Mouse (Mus musculus): ENCODE results near the gene Gm19935.

Gene Gm19935

GRCm38 (mm10) chr8:90832576-90833289, 15.5 kb upstream of the Gm19935 start:
- in situ Hi-C loops (cut with MboI; ENCODE audit: low sequenced_read_pairs): loop anchor here (10.0 kb wide), 1 partner anchor 52 kb away; no protein-coding TSS in a partner anchor

GRCm38 (mm10) chr8:90830980-90831379, 13.8 kb upstream of the Gm19935 start:
- in situ Hi-C loops (cut with MboI; ENCODE audit: low sequenced_read_pairs): loop anchor here (10.0 kb wide), 1 partner anchor 54 kb away; no protein-coding TSS in a partner anchor

- in situ Hi-C loops (cut with MboI; ENCODE audit: low sequenced_read_pairs): loop anchor here (10.0 kb wide), 1 partner anchor 55 kb away; no protein-coding TSS in a partner anchor
Observed at GRCm38 (mm10) chr8:90829825-90830224, 12.6 kb upstream of the Gm19935 start.

- in situ Hi-C loops (cut with MboI; ENCODE audit: low sequenced_read_pairs): no loop called here
Observed at GRCm38 (mm10) chr8:90828987-90829740, 12.0 kb upstream of the Gm19935 start.

- in situ Hi-C loops (cut with MboI; ENCODE audit: low sequenced_read_pairs): no loop called here
Observed at GRCm38 (mm10) chr8:90828181-90828986, 11.2 kb upstream of the Gm19935 start, which contains the start of gene Chd9. Gene Chd9 (plus strand): TSS chr8:90828352.

- in situ Hi-C loops (cut with MboI; ENCODE audit: low sequenced_read_pairs): no loop called here
Observed at GRCm38 (mm10) chr8:90825459-90825871, 8.3 kb upstream of the Gm19935 start.

GRCm38 (mm10) chr8:90822443-90822842, 5.2 kb upstream of the Gm19935 start:
- in situ Hi-C loops (cut with MboI; ENCODE audit: low sequenced_read_pairs): no loop called here

- in situ Hi-C loops (cut with MboI; ENCODE audit: low sequenced_read_pairs): no loop called here
Observed at GRCm38 (mm10) chr8:90820321-90820696, 3.1 kb upstream of the Gm19935 start.

GRCm38 (mm10) chr8:90819561-90820320, 2.5 kb upstream of the Gm19935 start:
- in situ Hi-C loops (cut with MboI; ENCODE audit: low sequenced_read_pairs): no loop called here

GRCm38 (mm10) chr8:90816061-90816882, 921 bp downstream of the Gm19935 start:
- in situ Hi-C loops (cut with MboI; ENCODE audit: low sequenced_read_pairs): no loop called here

- in situ Hi-C loops (cut with MboI; ENCODE audit: low sequenced_read_pairs): no loop called here
Observed at GRCm38 (mm10) chr8:90813602-90814320, 3.4 kb downstream of the Gm19935 start.

GRCm38 (mm10) chr8:90799473-90799872, 17.7 kb downstream of the Gm19935 start:
- in situ Hi-C loops (cut with MboI; ENCODE audit: low sequenced_read_pairs): no loop called here

- in situ Hi-C loops (cut with MboI; ENCODE audit: low sequenced_read_pairs): no loop called here
Observed at GRCm38 (mm10) chr8:90794990-90795861, 22.0 kb downstream of the Gm19935 start.

- in situ Hi-C loops (cut with MboI; ENCODE audit: low sequenced_read_pairs): no loop called here
Observed at GRCm38 (mm10) chr8:90793710-90794109, 23.5 kb downstream of the Gm19935 start.

- in situ Hi-C loops (cut with MboI; ENCODE audit: low sequenced_read_pairs): no loop called here
Observed at GRCm38 (mm10) chr8:90791616-90792015, 25.6 kb downstream of the Gm19935 start.

- in situ Hi-C loops (cut with MboI; ENCODE audit: low sequenced_read_pairs): no loop called here
Observed at GRCm38 (mm10) chr8:90769791-90770190, 47.4 kb downstream of the Gm19935 start.
